Mouse (Mus musculus) thymus, postnatal 10 days (tissue): Measurements from ENCODE around the gene Lnpep.

ENCODE experiments used
- DNase-seq, 2 experiments: peaks; one replicate each; pipeline ENCODE4 v3.0.0; 2021; ENCODE audit warnings: low spot score in 2 of 2

Gene Lnpep

DNA sequence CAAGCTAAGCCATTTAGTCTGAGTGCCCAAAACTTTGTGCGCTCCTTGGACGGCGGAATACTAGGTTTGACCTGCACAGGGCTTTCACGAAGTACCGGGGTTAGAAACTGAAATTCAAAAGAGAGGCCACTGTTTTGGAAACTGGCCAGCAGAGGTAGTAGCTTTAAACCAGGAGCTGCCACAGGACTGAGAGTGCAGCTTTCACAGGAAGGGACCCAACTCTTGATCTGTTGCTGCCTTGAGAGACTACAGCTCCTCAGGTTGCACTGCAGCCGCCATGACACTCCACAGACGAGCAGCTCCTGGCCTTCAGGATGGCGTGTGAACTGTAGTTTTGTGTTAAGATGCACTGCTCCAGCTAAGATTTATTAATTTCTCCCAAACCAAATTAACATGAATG lies 132.7 kb downstream of the Lnpep start:
- no peak for DNase-seq

DNA sequence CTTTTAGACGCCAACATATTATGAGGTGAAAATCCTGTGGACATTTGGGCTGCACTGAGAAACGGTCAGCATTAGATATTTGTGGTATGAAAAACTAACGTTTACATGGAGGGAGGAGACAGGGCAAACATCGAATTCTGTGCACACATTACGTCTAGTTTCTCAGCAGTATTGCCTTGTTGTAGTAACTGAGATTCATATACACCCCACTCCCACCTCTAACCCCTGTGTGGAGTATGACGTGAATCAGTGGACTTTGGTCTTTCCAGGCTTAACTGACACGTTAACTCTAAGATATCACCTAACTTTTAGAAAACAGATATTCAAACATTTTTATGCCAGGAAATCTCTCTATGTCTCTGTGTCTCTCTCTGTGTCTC lies 133.2 kb downstream of the Lnpep start:
- no peak for DNase-seq

DNA sequence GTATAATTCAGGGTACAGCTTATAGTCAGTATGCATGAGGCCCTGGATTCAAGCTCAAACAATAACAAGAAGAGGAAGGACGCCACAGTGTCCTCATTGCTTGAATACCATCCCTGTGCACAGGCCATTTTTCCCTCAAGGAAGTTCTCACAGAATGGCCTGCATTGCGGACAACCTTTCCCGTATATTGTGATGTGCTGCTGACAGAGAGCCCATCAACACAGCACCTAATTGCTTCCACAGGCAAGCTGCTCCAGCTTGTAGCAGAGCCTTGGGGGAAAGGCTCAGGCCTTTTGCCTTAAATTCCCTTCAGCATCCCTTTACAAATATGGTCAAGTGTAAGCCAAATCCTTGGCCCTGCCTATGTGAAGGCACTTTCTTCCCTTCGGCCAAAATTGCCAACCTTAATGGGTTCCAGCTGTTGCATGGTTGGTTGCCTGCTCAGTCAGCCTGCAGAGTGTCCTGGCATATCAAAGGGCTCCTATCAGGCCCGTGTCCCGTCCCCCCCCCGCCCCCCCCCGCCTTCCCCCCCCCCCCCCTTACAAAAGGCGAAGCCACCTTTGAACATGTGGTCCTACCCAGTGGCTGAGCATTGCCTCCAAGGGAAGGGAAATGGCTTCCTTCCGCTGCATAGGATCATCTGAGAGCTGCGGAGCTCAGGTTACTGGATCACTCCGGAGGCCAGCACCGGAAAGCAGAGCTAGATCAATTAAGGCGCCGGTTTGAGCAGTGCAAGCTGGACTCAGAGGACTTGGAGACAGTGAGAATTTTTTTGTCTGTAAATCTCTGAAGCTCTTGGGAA lies 133.8 kb downstream of the Lnpep start:
- DNase-seq: no peak

DNA sequence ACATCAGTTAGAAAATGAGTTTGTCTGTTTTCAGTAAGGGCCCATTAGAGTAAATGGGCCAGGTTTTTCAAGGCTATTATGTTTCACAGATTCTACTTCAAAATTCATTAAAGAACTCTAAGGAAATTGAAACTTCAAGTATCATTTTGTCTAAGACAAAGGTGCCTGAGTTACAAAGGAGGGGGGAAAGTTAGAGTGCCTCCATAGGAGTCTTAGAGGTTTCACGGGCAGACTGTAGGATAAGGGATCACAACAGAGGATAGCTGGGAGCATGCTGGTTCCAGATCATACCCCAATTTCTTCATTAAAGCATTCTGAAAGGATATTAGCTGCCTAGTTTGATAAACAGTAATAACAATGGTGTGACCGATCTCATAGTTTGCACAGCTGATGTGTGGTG lies 139.1 kb downstream of the Lnpep start:
- no peak for DNase-seq
